Mouse (Mus musculus) kidney, embryonic 14.5 days (tissue): ENCODE measurements at regions not wholly inside any gene's neighbourhood (a gene's known extent, or its start where the extent isn't known, plus 50 kb on each side); places are given as distances from the start of the nearest gene placed in this dataset.

Source experiments
- ATAC-seq: fragments of 200-750 bp; cut with Nextera tagmentation; 2 replicates; pipeline ENCODE4 v1.8.0; 2017; ENCODE audit warnings: moderate number of reproducible peaks, mild to moderate bottlenecking, moderate TSS enrichment, moderate library complexity; ENCODE audit not compliant: low FRiP score, low TSS enrichment
- H3K27ac ChIP-seq: fragments of 300-500 bp; sonication (generic); 2 replicates; pipeline ENCODE4 v1.5.1; 2014; ENCODE audit warnings: low read depth, mild to moderate bottlenecking, low read length, moderate library complexity, mixed read lengths
- H3K27me3 ChIP-seq: fragments of 300-500 bp; sonication (generic); 2 replicates; pipeline ENCODE4 v1.6.1; 2014; ENCODE audit warnings: mild to moderate bottlenecking, low read length; ENCODE audit not compliant: control insufficient read depth, insufficient read depth
- H3K36me3 ChIP-seq: fragments of 300-500 bp; sonication (generic); 2 replicates; pipeline ENCODE4 v1.6.1; 2014; ENCODE audit warnings: low read length, mixed read lengths; ENCODE audit not compliant: control insufficient read depth, insufficient read depth
- H3K4me1 ChIP-seq: fragments of 300-500 bp; sonication (generic); 2 replicates; pipeline ENCODE4 v1.6.1; 2014; ENCODE audit warnings: low read length, mixed read lengths; ENCODE audit not compliant: control insufficient read depth, insufficient read depth
- H3K4me2 ChIP-seq: fragments of 300-500 bp; sonication (generic); replicated peaks from 2 replicates; pipeline ENCODE4 v1.6.1; 2014; ENCODE audit warnings: low read depth, mild to moderate bottlenecking, low read length
- H3K4me3 ChIP-seq: fragments of 300-500 bp; sonication (generic); 2 replicates; pipeline ENCODE4 v1.5.1; 2014; ENCODE audit warnings: mild to moderate bottlenecking, low read length
- H3K9ac ChIP-seq: fragments of 300-500 bp; sonication (generic); 2 replicates; pipeline ENCODE4 v1.6.1; 2014; ENCODE audit warnings: low read depth, mild to moderate bottlenecking, low read length, moderate library complexity
- H3K9me3 ChIP-seq: fragments of 300-500 bp; sonication (generic); 2 replicates; pipeline ENCODE4 v1.6.1; 2016; ENCODE audit warnings: low read length; ENCODE audit not compliant: control insufficient read depth
- WGBS: fragments of 180-500 bp; shearing (Covaris S2); extraction: QIAGEN DNeasy Blood & Tissue Kit; methylation state at CpG from one replicate; pipeline ENCODE4 v1.1.7; 2014; 5-methylcytosine and 5-hydroxymethylcytosine counted together

- Histone ChIP-seq H3K36me3 (no peaks in the 10 kb centered on the region), H3K9me3 (no peaks in the 10 kb centered on the region), H3K9ac (no peak overlapping the region), H3K27ac (peak overlapping the region; percentile 52; the same call in 1 of the 2 replicates), H3K27me3 (no peaks in the 10 kb centered on the region), H3K4me1 (peaks cover 10% of the 10 kb centered on the region), H3K4me3 (no peak overlapping the region), H3K4me2 (no peak overlapping the region)
- 90% methylated on average over 1 of the region's 1 CpGs for WGBS
- ATAC-seq, result no peak
Observed at GRCm38 (mm10) chr12:13144739-13145138, 104.3 kb downstream of the Ddx1 start.

- no peak for ATAC-seq
- Histone ChIP-seq H3K4me1 (peaks cover 11% of the 10 kb centered on the region), H3K4me3 (no peak overlapping the region), H3K9ac (no peak overlapping the region), H3K27me3 (no peaks in the 10 kb centered on the region), H3K9me3 (no peaks in the 10 kb centered on the region), H3K27ac (no peak overlapping the region), H3K36me3 (no peaks in the 10 kb centered on the region), H3K4me2 (no peak overlapping the region)
- 91% methylated on average over 6 of the region's 6 CpGs for WGBS
Observed at GRCm38 (mm10) chr12:13140636-13141035, 108.4 kb downstream of the Ddx1 start.

GRCm38 (mm10) chr12:13139189-13139588 is 109.8 kb downstream of the Ddx1 start:
- Histone ChIP-seq H3K27ac (no peak overlapping the region; the same call in 1 of the 2 replicates), H3K27me3 (no peaks in the 10 kb centered on the region)
- 67% methylated on average over 5 of the region's 5 CpGs for WGBS

GRCm38 (mm10) chr12:13134168-13134567 is 114.8 kb downstream of the Ddx1 start:
- no peak overlapping the region for H3K9ac ChIP-seq
- no peaks in the 10 kb centered on the region for H3K27me3 ChIP-seq
- no peak overlapping the region for H3K4me3 ChIP-seq
- WGBS, result 84% methylated on average over 6 of the region's 10 CpGs
- H3K4me1 ChIP-seq, result peaks cover 8% of the 10 kb centered on the region
- no peaks in the 10 kb centered on the region for H3K9me3 ChIP-seq
- no peak overlapping the region for H3K27ac ChIP-seq
- H3K4me2 ChIP-seq, result no peak overlapping the region
- no peak for ATAC-seq
- H3K36me3 ChIP-seq, result no peaks in the 10 kb centered on the region

More at GRCm38 (mm10) chr12:13139189-13139588, 109.8 kb downstream of the Ddx1 start:
- Histone ChIP-seq H3K4me2 (no peak overlapping the region), H3K9me3 (no peaks in the 10 kb centered on the region), H3K4me3 (no peak overlapping the region), H3K36me3 (no peaks in the 10 kb centered on the region), H3K4me1 (peaks cover 4% of the 10 kb centered on the region; the same call in 1 of the 2 replicates), H3K9ac (no peak overlapping the region)
- ATAC-seq, result no peak

DNA sequence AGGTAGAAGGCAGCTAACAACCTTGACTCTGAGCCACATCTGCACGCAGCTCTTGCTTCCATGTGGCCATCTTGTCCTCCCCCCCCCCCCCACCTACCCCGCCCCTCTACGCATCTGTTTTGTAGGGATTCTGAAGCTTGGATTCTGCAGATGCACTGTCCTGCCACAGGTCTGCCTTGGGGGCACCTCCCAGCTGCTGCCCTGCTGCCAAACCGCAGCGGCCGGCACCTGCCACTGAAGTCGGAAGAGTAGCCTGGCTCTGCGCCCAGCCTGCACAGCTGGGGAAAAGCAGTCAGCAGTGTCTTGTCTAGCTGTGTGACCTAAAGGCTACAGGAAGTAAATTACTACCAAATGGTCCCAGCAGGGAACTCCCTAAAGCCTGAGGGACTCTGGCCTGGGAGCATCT is 119.3 kb downstream of the Ddx1 start:
- Histone ChIP-seq H3K27me3 (no peaks in the 10 kb centered on the region), H3K27ac (no peak overlapping the region), H3K4me1 (peaks cover 12% of the 10 kb centered on the region), H3K9ac (no peak overlapping the region), H3K9me3 (no peaks in the 10 kb centered on the region), H3K4me3 (no peak overlapping the region), H3K4me2 (no peak overlapping the region), H3K36me3 (no peaks in the 10 kb centered on the region)
- 60% methylated on average over 8 of the region's 8 CpGs for WGBS
- ATAC-seq, result peak; percentile 63; the same call in 1 of the 2 replicates

DNA sequence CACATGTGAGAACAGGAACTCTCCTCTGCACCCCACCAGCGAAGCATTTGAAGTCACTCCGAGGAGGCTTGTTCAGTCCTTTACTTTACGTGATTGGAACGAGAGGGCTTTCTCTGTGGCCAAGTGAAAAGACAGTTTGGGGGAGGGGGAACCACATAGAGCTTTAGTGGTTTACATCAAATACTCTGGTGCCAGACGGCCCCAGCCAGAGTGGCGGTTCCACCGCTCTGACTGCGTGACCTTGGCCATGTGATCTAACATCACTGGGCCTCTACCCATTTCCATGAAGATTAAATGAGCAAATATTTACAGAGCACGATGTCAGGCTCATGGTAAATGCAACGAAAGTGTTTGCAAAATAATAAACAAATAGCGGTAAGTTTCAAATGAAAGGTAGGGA is 121.6 kb downstream of the Ddx1 start:
- Histone ChIP-seq H3K27ac (no peak overlapping the region), H3K36me3 (no peaks in the 10 kb centered on the region), H3K4me3 (no peak overlapping the region), H3K9ac (no peak overlapping the region), H3K27me3 (no peaks in the 10 kb centered on the region), H3K4me1 (peaks cover 12% of the 10 kb centered on the region), H3K4me2 (no peak overlapping the region), H3K9me3 (no peaks in the 10 kb centered on the region)
- 80% methylated on average over 11 of the region's 11 CpGs for WGBS
- ATAC-seq, result no peak

DNA sequence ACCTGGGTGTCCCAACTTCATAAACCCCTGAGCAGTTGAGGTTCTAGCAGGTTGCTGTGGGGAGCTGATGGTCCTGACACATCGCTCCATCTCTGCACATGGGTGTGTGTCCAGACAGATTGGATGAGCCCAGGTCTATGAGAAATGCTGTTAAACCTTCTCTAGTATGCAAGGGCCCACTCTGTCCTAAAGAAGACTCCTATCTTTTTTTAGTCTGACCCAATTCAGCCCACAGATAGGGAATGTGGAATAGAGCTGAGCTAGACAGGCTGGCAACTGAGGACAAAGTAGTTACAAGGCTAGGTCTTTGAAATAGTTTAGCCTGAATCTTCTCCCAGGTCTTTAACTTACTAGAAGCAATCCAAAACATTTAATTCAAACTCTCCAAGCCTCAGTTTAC is 124.0 kb downstream of the Ddx1 start:
- H3K36me3 ChIP-seq, result no peaks in the 10 kb centered on the region
- H3K9ac ChIP-seq, result no peak overlapping the region
- H3K4me1 ChIP-seq, result peaks cover 17% of the 10 kb centered on the region
- 96% methylated on average over 1 of the region's 1 CpGs for WGBS
- no peaks in the 10 kb centered on the region for H3K9me3 ChIP-seq
- no peak overlapping the region for H3K4me2 ChIP-seq
- H3K4me3 ChIP-seq, result no peak overlapping the region
- H3K27me3 ChIP-seq, result no peaks in the 10 kb centered on the region
- ATAC-seq, result no peak
- no peak overlapping the region for H3K27ac ChIP-seq

DNA sequence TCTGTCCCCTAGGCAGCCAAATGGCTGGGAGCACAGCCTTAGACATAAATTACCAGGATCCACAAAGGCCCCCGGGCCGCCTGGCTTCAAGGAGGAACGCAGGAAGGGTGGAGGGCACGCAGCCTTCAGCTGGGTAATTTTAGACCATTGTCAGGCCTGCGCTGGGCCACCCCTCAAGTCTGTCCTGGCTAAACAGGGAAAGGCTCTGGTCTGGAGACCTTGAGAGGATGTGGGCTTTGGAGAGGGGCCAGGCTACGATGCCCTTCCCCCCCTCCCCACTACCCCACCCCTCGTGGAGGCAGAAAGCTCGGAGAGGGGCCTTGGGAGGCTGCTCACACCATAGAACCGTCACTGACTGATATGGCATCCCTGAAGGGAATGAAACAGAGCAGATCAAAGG is 126.7 kb downstream of the Ddx1 start:
- Histone ChIP-seq H3K4me3 (no peak overlapping the region), H3K4me2 (no peak overlapping the region), H3K4me1 (peaks cover 19% of the 10 kb centered on the region), H3K36me3 (no peaks in the 10 kb centered on the region), H3K27ac (no peak overlapping the region), H3K9me3 (no peaks in the 10 kb centered on the region), H3K27me3 (no peaks in the 10 kb centered on the region), H3K9ac (no peak overlapping the region)
- ATAC-seq, result peak; percentile 78
- WGBS, result 10% methylated on average over 9 of the region's 9 CpGs

GRCm38 (mm10) chr12:13120581-13120980 is 128.4 kb downstream of the Ddx1 start:
- Histone ChIP-seq H3K4me3 (no peak overlapping the region), H3K9me3 (no peaks in the 10 kb centered on the region), H3K4me1 (peaks cover 12% of the 10 kb centered on the region), H3K27me3 (no peaks in the 10 kb centered on the region), H3K36me3 (no peaks in the 10 kb centered on the region), H3K9ac (no peak overlapping the region), H3K27ac (no peak overlapping the region), H3K4me2 (no peak overlapping the region)
- WGBS, result 41% methylated on average over 7 of the region's 7 CpGs
- ATAC-seq, result peak; percentile 25; the same call in 1 of the 2 replicates
